Mouse (Mus musculus) liver, postnatal 0 days (tissue): Measurements from ENCODE around the gene Llph.

ENCODE experiments used
- CTCF ChIP-seq: sonication (generic); IDR thresholded peaks from 2 replicates; pipeline ENCODE4 v1.5.1; 2016; ENCODE audit warnings: antibody characterized with exemption, low read depth
- EP300 ChIP-seq: IDR thresholded peaks from 2 replicates; pipeline ENCODE4 v1.6.1; 2016; ENCODE audit warnings: antibody characterized with exemption, low read depth, mild to moderate bottlenecking

DNA sequence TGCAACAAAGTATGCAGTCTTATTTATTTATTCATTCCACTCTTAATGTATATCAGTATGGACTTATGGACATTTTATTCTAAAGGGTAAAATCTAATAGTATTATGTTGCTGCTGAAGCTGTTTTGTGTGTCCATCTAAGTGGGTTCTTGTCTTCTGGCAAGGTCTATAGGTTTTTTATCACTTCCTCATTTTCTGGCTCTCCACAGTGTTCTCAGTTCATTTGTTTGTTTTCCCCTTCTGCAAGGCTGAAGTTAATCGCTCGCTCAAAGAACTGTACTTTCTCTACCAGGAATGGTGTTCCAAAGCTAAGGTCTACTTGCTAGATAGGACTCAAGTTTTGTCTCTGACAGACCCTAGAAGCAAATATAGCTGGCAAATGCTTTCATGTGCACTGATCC, 43.5 kb upstream of the Llph start:
- TF ChIP-seq EP300 (no peak), CTCF (no peak)
